Mouse (Mus musculus): ENCODE results near the gene Glb1. TPM values are rescaled to one million over a fixed set of nuclear protein-coding genes. Genes with fewer than 3 reads are reported as not detected.
"Not testable (repeated sequence)": the region's sequence is repeated elsewhere in the genome, so short reads cannot be mapped to it uniquely, and the experiment has no call there.

Glb1 gene
- polyA plus RNA-seq, 1 experiment from 2014 or later, result 13.5 TPM

DNA sequence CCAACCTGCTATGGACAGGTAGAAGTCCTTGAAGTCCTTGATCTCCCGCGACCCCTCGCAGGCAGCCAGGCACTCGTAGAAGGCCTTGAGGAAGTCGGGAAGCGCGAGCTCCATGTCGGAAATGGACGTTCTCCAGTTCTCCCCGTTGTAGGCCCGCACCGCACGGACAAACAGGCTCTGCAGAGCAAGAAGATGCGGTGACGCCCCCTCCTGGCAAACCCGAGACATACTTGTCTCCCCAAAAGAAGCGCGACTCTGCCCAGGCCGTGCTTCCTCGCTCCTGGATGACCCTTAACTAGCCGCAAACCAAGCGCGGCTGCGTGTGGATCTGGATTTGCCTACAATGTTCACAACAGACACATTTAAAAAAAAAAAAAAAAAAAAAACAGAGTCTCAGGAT is 16.2 kb upstream of the Glb1 start:
- no peak overlapping the region for H3K4me3 ChIP-seq (replicated peaks)
- peaks cover 6% of the 10 kb centered on the region; the same call in 1 of the 2 replicates for H3K4me1 ChIP-seq (replicated peaks)
- no peaks in the 10 kb centered on the region for H3K9me3 ChIP-seq (replicated peaks)
- H3K4me2 ChIP-seq, result no peak overlapping the region
- WGBS (ENCODE audit: insufficient replicate concordance), result 85% methylated on average over 24 of the region's 24 CpGs
- no peak for ATAC-seq (ENCODE audit: insufficient read depth)
- H3K27ac ChIP-seq (replicated peaks), result no peak overlapping the region
- peaks cover 8% of the 10 kb centered on the region; the same call in 1 of the 2 replicates for H3K36me3 ChIP-seq (replicated peaks)
- H3K27me3 ChIP-seq, result no peaks in the 10 kb centered on the region
- no peak overlapping the region for H3K9ac ChIP-seq

DNA sequence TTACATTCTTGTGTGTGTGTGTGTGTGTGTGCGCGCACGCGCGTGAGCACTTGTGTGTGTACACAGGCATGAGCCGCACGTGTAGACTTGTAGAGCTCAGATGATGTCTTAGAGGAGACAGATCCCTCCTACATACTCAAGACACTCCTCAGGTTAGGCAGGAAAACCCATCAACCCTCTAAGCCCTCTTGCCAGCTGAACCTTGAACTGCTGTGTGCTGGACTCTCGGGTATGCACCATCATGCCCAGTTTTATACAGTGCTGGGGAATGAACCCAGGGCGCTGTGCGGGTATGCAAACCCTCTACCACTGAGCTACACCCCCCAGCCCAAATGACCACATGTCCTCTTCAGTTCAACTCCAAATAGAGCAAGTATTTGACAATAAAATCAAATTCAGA is 15.7 kb upstream of the Glb1 start:
- peaks cover 8% of the 10 kb centered on the region; the same call in 1 of the 2 replicates for H3K36me3 ChIP-seq (replicated peaks)
- H3K9ac ChIP-seq, result no peak overlapping the region
- no peaks in the 10 kb centered on the region for H3K27me3 ChIP-seq
- no peaks in the 10 kb centered on the region for H3K9me3 ChIP-seq (replicated peaks)
- peaks cover 10% of the 10 kb centered on the region for H3K4me1 ChIP-seq (replicated peaks)
- WGBS (ENCODE audit: insufficient replicate concordance), result 89% methylated on average over 10 of the region's 10 CpGs
- H3K4me2 ChIP-seq, result no peak overlapping the region
- no peak overlapping the region for H3K4me3 ChIP-seq (replicated peaks)
- H3K27ac ChIP-seq (replicated peaks), result no peak overlapping the region
- ATAC-seq (ENCODE audit: insufficient read depth), result no peak

DNA sequence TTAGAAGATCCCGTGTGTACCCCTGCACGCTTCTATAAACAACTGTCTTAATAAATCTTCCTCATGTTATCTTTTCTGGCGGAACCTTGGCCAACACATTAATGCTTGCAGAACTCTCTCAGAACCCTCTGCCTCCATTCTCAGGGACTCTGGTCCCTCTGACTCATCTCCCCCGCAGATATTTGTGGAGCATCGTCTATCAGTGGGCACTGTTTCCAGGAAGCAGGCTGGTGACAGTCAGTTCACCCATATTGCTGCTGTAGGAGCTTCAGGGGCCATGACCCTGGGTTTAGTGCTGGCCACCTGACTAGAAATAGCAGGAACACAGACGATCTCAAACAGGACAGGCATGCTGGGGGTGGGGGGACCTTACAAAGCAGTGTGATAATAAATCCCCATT is 13.8 kb upstream of the Glb1 start:
- no peak overlapping the region for H3K9ac ChIP-seq
- H3K27me3 ChIP-seq, result no peaks in the 10 kb centered on the region
- peaks cover 8% of the 10 kb centered on the region; the same call in 1 of the 2 replicates for H3K36me3 ChIP-seq (replicated peaks)
- no peak for ATAC-seq (ENCODE audit: insufficient read depth)
- H3K4me1 ChIP-seq (replicated peaks), result peaks cover 19% of the 10 kb centered on the region
- H3K4me2 ChIP-seq, result no peak overlapping the region
- H3K9me3 ChIP-seq (replicated peaks), result no peaks in the 10 kb centered on the region
- 64% methylated on average over 6 of the region's 6 CpGs for WGBS (ENCODE audit: insufficient replicate concordance)
- no peak overlapping the region for H3K27ac ChIP-seq (replicated peaks)
- no peak overlapping the region for H3K4me3 ChIP-seq (replicated peaks)

DNA sequence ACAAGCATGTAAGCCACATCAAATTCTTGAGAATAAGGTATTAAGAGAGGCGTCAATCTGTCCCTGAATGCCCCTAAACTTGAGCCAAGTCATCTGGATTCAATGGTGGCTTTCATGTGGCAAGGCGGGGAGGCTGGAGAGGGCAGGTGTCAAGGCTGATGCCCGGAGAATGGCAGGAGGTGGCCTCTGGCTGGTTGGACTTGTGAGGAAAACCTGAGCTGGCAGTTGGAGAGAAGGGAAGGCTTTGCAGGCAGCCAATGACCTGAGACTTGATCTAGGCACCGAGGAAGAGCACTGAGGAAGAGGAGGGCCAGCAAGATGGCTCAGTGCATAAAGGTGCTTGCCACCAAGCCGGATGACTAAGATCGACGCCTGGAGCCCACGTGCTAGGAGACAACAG is 12.6 kb upstream of the Glb1 start:
- H3K9me3 ChIP-seq (replicated peaks), result no peaks in the 10 kb centered on the region
- no peak for ATAC-seq (ENCODE audit: insufficient read depth)
- no peak overlapping the region for H3K4me2 ChIP-seq
- H3K27me3 ChIP-seq, result no peaks in the 10 kb centered on the region
- H3K4me1 ChIP-seq (replicated peaks), result peaks cover 19% of the 10 kb centered on the region
- peaks cover 6% of the 10 kb centered on the region; the same call in 1 of the 2 replicates for H3K36me3 ChIP-seq (replicated peaks)
- no peak overlapping the region for H3K9ac ChIP-seq
- no peak overlapping the region for H3K4me3 ChIP-seq (replicated peaks)
- WGBS (ENCODE audit: insufficient replicate concordance), result 75% methylated on average over 8 of the region's 8 CpGs
- no peak overlapping the region for H3K27ac ChIP-seq (replicated peaks)

DNA sequence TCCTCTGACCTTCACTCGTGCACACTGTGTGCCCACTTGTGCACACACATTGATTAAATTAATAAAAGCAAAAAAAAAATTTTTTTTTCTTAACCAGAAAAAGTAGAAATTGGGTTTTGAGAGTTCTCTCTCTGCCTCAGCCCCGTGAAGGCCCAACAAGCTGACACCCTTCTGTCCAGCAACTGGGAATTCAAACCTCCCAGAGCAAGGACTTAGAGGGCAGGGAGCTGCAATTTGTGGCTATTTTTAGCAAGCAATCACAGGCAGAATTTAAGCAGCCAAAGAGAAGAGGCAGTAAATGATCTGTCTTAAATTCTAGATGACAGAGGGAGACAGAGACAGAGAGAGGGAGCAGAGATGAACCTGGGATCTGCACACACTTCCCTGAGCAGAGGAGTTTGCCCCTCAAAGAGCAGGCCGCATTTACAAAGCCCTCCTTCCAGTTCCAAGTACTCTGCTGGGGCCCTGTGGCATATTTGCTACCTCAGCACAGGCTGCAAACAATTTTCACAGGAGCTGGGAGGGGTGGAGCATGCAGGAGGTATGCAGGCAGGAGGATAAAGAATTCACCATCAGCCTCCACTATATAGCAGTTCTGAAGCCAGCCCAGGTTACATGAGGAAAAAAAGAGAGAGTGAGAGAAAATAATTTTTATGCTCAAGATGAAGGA is 12.0 kb upstream of the Glb1 start:
- Histone ChIP-seq H3K36me3 (replicated peaks) (peaks cover 6% of the 10 kb centered on the region; the same call in 1 of the 2 replicates), H3K27ac (replicated peaks) (no peak overlapping the region), H3K9ac (no peak overlapping the region), H3K4me2 (no peak overlapping the region), H3K9me3 (replicated peaks) (no peaks in the 10 kb centered on the region), H3K4me3 (replicated peaks) (no peak overlapping the region), H3K27me3 (no peaks in the 10 kb centered on the region), H3K4me1 (replicated peaks) (peaks cover 19% of the 10 kb centered on the region)
- no peak for ATAC-seq (ENCODE audit: insufficient read depth)
- 78% methylated on average over 3 of the region's 3 CpGs for WGBS (ENCODE audit: insufficient replicate concordance)

DNA sequence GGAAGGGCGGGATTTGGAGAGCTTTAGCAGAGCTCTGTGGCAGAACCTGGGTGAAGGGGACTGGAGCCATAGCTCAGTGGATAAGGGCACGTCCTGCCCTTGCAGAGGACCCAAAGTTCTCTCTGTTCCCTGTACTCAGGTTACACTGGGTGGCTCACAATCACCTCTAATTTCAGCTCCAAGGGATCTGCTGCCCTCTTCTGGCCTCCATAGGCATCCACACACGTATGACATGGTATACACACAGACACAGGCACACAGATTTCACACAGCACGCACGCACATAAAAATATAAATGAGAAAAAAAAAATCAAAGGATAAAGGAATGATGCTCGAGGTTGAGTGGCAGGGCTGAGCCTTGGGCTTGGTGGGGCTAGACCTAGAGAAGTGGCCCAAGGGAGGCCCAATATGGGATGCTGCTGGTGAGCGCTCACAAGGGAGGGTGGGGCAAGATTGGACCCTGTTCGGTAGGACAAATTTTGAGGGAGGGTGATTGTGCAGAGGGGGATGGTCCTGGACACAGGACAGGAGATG is 11.4 kb upstream of the Glb1 start:
- H3K27ac ChIP-seq (replicated peaks), result no peak overlapping the region

DNA sequence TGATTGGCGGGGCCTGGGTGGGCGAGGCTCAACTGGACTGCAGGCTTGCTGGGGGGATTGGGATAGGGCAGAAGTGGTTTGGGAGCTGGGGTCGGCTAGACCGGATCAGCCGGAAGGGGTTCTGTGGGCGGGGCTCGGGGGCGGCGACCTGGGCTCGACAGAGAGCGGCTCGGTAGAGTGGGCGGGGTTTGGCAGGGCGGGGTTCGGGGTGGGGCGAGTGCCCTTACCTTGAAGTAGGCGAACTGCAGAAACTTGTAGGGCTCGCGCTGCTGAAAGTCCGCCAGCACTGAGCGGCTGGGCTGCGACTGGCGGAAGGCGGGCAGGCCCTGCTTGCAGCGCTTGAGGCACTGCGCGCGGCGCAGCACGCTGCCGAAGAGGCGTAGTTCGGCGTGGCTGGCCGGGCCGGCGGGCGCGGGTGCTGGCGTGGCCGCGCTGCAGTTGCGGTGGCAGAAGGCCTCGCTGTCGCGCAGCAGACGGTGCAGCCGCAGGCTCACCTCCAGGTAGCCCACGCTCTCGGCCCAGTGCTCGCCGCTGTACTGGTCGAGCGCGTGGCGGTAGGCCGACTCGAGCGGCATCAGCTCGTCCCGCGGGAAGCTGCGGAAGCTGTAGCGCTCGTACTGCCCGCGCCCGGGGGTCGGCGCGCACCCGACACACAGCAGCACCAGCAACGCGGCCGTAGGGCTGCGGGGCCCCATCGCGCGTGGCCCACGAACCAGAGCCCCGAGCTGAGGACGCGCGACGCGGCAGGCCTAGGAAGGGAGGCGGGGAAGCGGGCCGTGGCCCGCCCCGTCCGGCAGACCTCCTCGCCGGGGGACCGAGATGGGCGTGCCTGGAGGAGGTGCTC is 10.7 kb upstream of the Glb1 start, which contains the start of gene Crtap:
Gene Crtap (minus strand): TSS at position 771 of the 844 bp plus-strand sequence.
- ATAC-seq (ENCODE audit: insufficient read depth), result peak; percentile 78
- WGBS (ENCODE audit: insufficient replicate concordance), result 1% methylated on average over 96 of the region's 96 CpGs
- peak within 1 kb of the TSS; percentile 53 for H3K27ac ChIP-seq (replicated peaks)

More for the DNA sequence above, 11.4 kb upstream of the Glb1 start:
- H3K36me3 ChIP-seq (replicated peaks), result peaks cover 4% of the 10 kb centered on the region; the same call in 1 of the 2 replicates
- no peaks in the 10 kb centered on the region for H3K27me3 ChIP-seq
- H3K4me2 ChIP-seq, result peak overlapping the region; percentile 97
- peak overlapping the region; percentile 71 for H3K4me3 ChIP-seq (replicated peaks)
- no peak for ATAC-seq (ENCODE audit: insufficient read depth)
- no peak overlapping the region for H3K9ac ChIP-seq
- 73% methylated on average over 8 of the region's 8 CpGs for WGBS (ENCODE audit: insufficient replicate concordance)
- H3K9me3 ChIP-seq (replicated peaks), result no peaks in the 10 kb centered on the region
- H3K4me1 ChIP-seq (replicated peaks), result peaks cover 21% of the 10 kb centered on the region

DNA sequence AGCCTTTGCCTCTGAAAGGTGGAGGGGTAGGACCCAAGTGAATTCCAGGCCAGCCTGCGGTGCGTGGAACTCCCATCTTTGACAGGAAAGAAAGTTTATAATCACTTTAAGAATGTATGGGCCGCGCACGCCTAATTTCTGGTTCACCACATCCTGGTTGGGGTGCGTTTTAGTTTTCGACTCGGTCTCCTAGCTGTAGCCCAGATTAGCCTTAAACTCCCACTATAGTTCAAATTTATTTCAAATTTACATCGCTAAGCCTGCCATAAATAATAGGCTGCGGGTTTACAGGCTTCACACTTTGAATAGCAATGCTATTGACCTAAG is 10.2 kb upstream of the Glb1 start:
- Histone ChIP-seq H3K4me2 (peak overlapping the region; percentile 97), H3K27me3 (no peaks in the 10 kb centered on the region), H3K4me1 (replicated peaks) (peaks cover 31% of the 10 kb centered on the region), H3K9me3 (replicated peaks) (no peaks in the 10 kb centered on the region), H3K9ac (peak overlapping the region; percentile 62), H3K36me3 (replicated peaks) (no peaks in the 10 kb centered on the region), H3K4me3 (replicated peaks) (peak overlapping the region; percentile 71), H3K27ac (replicated peaks) (no peak overlapping the region)
- no peak for ATAC-seq (ENCODE audit: insufficient read depth)
- 2% methylated on average over 10 of the region's 10 CpGs for WGBS (ENCODE audit: insufficient replicate concordance)

More for the DNA sequence above, 10.7 kb upstream of the Glb1 start, which contains the start of gene Crtap:
- Histone ChIP-seq H3K9me3 (replicated peaks) (no peaks in the 10 kb centered on the region), H3K4me1 (replicated peaks) (peaks cover 28% of the 10 kb centered on the region), H3K27me3 (no peaks in the 10 kb centered on the region), H3K4me2 (peak within 1 kb of the TSS; percentile 97), H3K36me3 (replicated peaks) (no peaks in the 10 kb centered on the region; the same call in 1 of the 2 replicates), H3K9ac (peak within 1 kb of the TSS; percentile 62), H3K4me3 (replicated peaks) (peak within 1 kb of the TSS; percentile 71)

DNA sequence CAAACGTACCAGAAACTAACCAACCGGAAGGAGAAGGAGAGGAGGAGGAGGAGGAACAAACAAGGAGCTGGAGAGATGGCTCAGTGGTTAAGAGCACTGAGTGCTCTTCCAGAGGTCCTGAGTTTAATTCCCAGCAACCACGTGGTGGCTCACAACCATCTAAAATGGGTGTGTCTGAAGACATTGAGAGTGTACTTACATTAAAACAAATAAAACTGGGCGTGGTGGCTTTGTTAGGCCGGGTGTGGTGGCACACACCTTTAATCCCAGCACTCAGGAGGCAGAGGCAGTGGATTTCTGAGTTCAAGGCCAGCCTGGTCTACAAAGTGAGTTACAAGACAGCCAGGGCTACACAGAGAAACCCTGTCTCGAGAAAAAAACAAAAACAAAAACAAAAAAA is 6.7 kb upstream of the Glb1 start:
- WGBS (ENCODE audit: insufficient replicate concordance), result 41% methylated on average over 6 of the region's 6 CpGs
- not testable (repeated sequence) for H3K4me3 ChIP-seq (replicated peaks); H3K27me3 ChIP-seq; H3K9me3 ChIP-seq (replicated peaks); H3K27ac ChIP-seq (replicated peaks); H3K9ac ChIP-seq; H3K4me2 ChIP-seq; ATAC-seq (ENCODE audit: insufficient read depth); H3K36me3 ChIP-seq (replicated peaks)
- peaks cover 26% of the 10 kb centered on the region for H3K4me1 ChIP-seq (replicated peaks)

DNA sequence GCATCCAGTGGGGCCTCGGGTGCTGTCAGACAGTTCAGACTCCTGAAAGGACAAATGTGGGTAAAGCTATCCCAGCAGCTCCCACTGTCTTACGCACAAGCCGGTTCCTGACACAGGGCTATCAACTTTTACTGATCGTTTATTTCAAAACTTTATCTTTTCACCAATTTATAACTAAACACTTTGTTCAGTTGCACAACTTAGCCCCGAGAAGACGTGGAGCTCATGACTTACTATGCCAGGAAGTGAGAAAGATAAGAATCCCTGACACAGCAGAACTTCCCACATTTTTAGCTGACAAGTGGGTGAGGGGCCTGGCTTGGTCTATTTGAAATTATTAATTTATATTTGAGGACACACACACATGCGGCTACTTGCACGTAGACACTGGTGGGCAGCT is 6.2 kb upstream of the Glb1 start:
- Histone ChIP-seq H3K4me2 (no peak overlapping the region), H3K9me3 (replicated peaks) (no peaks in the 10 kb centered on the region), H3K36me3 (replicated peaks) (no peaks in the 10 kb centered on the region), H3K9ac (no peak overlapping the region), H3K27ac (replicated peaks) (no peak overlapping the region; the same call in 1 of the 2 replicates), H3K27me3 (no peaks in the 10 kb centered on the region), H3K4me1 (replicated peaks) (peaks cover 27% of the 10 kb centered on the region), H3K4me3 (replicated peaks) (no peak overlapping the region)
- ATAC-seq (ENCODE audit: insufficient read depth), result no peak
- 32% methylated on average over 8 of the region's 8 CpGs for WGBS (ENCODE audit: insufficient replicate concordance)

DNA sequence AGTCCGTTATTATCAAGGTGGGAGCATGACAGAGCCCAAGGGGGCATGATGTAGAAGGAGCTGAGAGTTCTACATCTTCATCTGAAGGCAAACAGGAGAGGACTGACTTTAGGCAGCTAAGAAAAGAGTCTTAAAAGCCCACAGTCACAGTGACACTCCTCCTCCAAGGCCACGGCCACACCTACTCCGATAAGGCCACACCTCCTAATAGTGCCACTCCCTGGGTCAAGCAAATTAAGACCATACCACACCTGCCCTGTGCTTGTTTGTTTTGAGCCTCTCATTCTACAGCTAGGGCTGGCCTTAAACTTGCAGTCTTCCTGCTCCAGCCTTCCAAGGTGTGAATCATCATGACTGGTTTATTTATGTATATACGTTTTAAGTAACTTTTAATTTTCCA is 5.6 kb upstream of the Glb1 start:
- Histone ChIP-seq H3K27me3 (no peaks in the 10 kb centered on the region), H3K36me3 (replicated peaks) (no peaks in the 10 kb centered on the region), H3K9ac (no peak overlapping the region), H3K4me1 (replicated peaks) (peaks cover 23% of the 10 kb centered on the region), H3K4me2 (no peak overlapping the region), H3K9me3 (replicated peaks) (no peaks in the 10 kb centered on the region), H3K4me3 (replicated peaks) (no peak overlapping the region), H3K27ac (replicated peaks) (no peak overlapping the region; the same call in 1 of the 2 replicates)
- ATAC-seq (ENCODE audit: insufficient read depth), result no peak
- WGBS (ENCODE audit: insufficient replicate concordance), result 59% methylated on average over 4 of the region's 4 CpGs

Data from liver, embryonic 15.5 days (tissue).